Mouse (Mus musculus): Measurements from ENCODE around the gene Ube2e1.
"Not testable (repeated sequence)": the region's sequence is repeated elsewhere in the genome, so short reads cannot be mapped to it uniquely, and the experiment has no call there.

Gene Ube2e1

GRCm38 (mm10) chr14:18317457-18318411 is 13.9 kb downstream of the Ube2e1 start:
- no peak for DNase-seq (ENCODE audit: low spot score)

GRCm38 (mm10) chr14:18304165-18304564 is 27.5 kb downstream of the Ube2e1 start:
- no peak for DNase-seq (ENCODE audit: low spot score)

GRCm38 (mm10) chr14:18303262-18303661 is 28.4 kb downstream of the Ube2e1 start:
- DNase-seq (ENCODE audit: low spot score), result no peak

GRCm38 (mm10) chr14:18302750-18303149 is 28.9 kb downstream of the Ube2e1 start:
- DNase-seq (ENCODE audit: low spot score), result no peak

- DNase-seq (ENCODE audit: low spot score), result no peak
These were observed 30.1 kb downstream of the Ube2e1 start for GRCm38 (mm10) chr14:18301591-18301990.

DNA sequence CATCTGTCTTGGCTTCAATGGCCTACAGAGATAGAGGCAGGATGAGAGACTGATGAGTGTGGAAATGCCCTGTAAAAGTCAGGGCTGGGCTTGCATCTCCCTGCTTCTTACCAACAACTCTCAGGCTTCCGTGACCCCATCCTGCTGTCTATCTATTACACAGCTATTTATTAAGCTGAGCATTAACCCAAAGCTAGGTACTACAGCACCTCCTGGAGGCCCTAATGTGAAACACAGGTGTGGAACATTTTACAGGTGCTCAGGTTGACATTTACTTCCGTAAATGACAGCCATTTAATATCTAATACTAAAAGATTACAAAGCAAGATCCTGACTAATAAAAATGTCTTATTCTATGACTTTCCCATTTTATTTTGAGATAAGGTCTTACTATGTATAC is 31.0 kb downstream of the Ube2e1 start:
- no peak for DNase-seq (ENCODE audit: low spot score)

GRCm38 (mm10) chr14:18298874-18299273 is 32.8 kb downstream of the Ube2e1 start:
- DNase-seq (ENCODE audit: low spot score), result no peak

DNA sequence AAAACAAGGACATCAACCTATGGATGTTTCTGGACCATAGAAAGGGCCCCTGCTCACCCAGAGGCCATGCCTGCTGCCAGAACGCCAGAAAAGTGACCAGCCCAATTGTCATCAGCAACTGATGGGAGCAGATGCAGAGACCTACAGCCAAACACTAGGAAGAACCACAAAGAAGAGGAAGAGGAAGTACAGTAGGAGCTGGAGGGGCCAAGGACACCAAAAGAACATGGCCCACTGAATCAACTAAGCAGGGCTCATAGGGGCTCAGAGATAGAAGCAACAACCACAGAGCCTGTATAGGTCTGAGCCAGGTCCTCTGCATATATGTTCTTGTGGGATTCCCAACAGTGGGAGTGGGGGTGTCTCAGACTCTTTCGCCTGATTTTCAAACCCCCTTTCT is 34.2 kb downstream of the Ube2e1 start:
- no peak for DNase-seq (ENCODE audit: low spot score)

DNA sequence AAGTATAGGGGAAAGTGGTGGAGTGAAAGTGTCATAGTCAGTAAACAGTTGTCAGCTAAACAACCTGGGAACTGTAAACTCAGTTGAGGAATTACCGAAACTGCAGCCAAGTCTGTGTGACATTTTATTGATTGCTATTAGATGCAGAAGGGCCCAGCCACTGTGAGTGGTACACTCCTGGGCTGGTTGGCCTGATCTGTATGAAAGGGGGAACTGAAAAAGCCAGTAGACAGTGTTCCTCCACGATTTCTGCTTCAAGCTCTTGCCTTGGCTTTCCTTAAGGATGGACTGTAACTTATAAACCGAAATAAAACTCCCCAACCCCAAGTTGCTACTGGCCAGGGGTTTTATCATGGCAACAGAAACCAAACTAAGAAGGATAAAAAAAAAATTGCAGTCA is 39.1 kb downstream of the Ube2e1 start:
- no peak for DNase-seq (ENCODE audit: low spot score)

DNA sequence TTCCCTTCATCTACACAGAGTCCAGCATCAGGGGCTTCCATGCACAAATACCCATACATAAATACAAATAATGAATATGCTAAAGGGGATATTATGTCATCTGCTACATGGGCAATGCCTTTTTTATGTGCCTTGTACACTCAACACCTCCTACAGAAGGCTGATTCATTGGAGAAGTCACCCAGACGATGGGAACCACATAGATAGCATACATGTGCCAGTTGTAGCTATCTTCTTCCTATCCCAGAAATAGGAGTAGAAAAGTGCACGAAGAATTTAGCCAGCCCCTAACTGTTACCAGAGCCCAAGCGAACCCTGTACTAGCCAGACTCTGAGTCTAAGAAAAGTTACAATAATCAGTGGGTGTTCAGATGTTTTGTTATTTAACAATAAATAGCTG is 39.5 kb downstream of the Ube2e1 start:
- no peak for DNase-seq (ENCODE audit: low spot score)

DNA sequence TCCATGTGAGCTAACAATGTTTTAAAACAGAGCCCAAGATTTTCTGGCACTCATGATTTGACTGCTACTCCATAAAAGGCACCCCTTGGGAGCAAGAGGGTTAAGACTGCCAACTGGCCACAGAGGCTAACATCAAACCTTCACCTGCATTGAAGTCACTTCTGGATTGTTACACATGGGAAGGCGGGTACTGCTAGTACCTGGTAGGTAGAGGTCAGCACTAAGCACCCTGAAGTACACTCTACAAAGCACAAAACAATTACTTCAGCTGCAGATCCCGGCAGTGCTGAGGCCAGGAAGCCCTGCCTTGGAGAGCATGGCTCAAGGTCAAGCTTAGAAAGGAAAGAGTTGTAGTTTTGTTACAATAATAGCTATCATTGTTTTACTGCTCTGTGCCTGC is 44.3 kb downstream of the Ube2e1 start:
- no peak for DNase-seq (ENCODE audit: low spot score)

GRCm38 (mm10) chr14:18286441-18286840 is 45.2 kb downstream of the Ube2e1 start:
- DNase-seq (ENCODE audit: low spot score), result no peak

DNA sequence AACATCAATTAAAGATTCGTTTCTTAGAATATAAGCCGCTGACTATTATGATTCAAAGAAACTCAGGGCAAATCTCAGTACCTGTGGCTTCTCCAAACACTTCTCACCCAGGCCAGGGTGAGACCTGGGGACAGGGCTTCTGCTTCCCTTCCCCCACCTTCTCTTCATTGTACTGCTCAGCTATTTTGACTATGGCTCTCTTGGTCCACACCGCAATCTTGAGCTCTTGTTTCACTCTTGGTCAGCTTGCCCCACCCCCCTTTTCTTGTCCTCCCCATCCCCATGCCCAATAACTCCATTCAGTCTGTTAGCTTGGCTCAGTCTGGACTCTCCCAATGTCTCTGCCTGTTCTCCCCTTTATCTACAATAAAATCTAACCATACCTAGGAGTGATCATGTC is 46.2 kb downstream of the Ube2e1 start:
- DNase-seq (ENCODE audit: low spot score), result no peak

- DNase-seq (ENCODE audit: low spot score), result no peak
These were observed 47.1 kb downstream of the Ube2e1 start for GRCm38 (mm10) chr14:18284581-18284980.

- DNase-seq (ENCODE audit: low spot score), result no peak
These were observed 51.3 kb downstream of the Ube2e1 start for GRCm38 (mm10) chr14:18280375-18280774.

- no peak for DNase-seq (ENCODE audit: low spot score)
These were observed 57.1 kb downstream of the Ube2e1 start for GRCm38 (mm10) chr14:18274526-18274925.

GRCm38 (mm10) chr14:18271666-18272065 is 60.0 kb downstream of the Ube2e1 start:
- DNase-seq (ENCODE audit: low spot score), result no peak

DNA sequence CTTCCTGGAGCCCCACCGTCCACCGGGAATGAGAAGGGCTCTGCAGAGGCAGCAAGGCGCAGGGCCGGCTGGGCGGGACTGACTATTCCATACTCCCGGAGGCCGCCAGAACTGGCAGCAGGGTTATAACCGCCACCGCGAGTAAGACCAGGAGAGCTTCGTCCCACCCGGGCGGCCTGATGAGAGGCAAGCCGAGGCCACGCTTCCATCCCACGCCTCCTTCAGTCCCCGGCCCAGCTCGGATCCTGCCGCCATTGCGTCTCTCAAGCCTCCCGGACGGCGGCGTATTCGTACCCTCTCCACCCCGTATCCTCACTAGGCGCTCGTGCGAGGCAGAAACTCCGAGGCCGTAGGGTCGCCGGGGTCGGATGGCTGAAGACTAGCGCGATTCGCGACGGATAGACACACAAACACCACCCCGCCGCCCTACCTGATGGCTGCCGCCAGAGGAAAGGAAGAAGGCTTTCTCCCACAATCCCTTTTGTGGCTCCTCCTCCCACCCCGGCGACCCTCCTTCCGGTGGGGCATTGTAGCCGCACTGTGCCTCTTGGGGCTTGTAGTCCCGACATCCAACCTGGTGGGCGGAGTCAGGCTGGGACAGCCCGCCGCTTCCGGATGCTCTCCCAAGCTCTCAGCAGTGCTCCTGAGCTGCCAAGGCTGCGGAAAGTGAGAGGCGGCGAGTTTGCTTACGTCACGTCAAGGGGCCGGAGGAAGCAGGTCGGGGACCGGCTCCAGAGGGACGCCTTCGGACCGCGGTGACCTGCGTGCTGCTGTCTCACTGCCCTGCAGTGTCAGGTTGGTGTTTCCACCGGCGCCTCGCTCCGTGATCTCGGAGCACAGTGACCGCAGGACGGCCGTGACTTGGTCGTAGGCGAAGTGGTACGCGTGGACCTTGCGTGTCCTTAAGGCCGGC is 60.9 kb downstream of the Ube2e1 start, which contains the start of the genes Nkiras1 and Rpl15:
TSS of gene Nkiras1 (plus strand) at position 608 of the 913 bp plus-strand sequence.
TSS of gene Rpl15 (minus strand) at position 863 of the 913 bp plus-strand sequence.
- peak; percentile 98 for DNase-seq (ENCODE audit: low spot score)

DNA sequence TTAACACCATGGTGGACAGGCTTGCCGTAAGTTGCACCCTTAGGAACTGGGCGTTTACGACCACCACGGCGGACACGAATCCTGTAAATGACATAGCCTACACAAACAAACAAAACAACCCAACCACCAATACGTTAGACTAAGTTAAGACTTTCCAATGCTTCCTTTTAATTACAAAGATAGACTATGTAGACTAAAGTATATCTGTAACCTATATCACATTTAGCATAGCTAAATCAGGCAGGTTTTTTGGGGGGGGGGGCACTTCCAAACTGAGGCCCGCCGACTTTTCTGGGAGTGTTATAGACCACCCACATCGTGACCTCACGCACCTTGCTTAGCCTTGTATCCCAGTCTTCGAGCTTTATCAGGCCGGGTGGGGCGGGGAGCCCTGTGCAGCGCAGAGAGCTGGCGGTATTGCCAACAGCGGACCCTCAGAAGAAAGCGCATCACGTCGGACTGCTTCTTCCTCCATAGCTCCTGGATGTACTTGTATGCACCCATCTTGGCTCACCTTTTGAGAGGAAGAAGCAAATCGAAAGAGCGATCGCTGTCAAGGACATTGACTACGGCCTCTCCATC is 61.6 kb downstream of the Ube2e1 start:
- not testable (repeated sequence) for DNase-seq (ENCODE audit: low spot score)

GRCm38 (mm10) chr14:18263427-18263826 is 68.2 kb downstream of the Ube2e1 start:
- peak; percentile 53 for DNase-seq (ENCODE audit: low spot score)

DNA sequence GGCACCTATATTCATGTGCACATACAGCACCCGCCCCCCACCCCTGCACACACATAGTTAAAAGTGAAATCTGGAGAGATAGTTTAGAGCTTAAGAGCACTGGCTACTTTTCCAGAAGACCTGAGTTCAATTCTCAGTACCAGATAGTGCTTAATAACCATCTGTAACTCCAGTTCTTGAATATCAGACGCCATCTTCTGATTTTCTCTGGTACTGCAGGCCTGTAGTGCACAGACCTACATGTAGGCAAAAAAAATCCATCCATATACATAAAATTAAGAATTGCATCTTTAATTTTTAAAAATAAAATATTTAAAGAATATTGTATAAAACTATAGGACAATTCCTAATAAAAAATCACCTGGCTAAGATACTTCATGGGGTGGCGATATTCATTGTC is 70.5 kb downstream of the Ube2e1 start:
- no peak for DNase-seq (ENCODE audit: low spot score)

- peak; percentile 47 for DNase-seq (ENCODE audit: low spot score)
These were observed 89.0 kb downstream of the Ube2e1 start for GRCm38 (mm10) chr14:18242638-18243130.

All from testis, postnatal 10 days (tissue).